In the genomic region with DNA sequence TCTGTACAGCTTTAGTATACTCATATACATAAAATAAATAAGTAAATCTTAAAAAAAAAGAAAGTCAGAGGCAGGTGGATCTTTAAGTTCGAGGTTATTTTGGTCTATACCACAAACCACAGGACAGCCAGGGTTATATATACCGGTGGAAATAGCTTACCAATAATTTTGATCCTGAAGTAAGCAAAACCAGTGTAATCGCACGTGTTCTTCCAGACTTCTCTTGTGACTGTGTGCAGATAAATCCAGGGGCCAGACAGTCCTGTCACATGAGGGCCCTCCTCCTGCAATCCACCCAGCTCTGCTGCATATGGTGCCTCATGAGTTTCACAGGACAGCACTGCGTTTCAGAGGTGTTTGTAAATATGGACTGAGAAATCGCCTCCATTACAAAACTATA, we compare ENCODE assay signal across 18 mouse cellular contexts. TPM values are rescaled to one million over a fixed set of nuclear protein-coding genes. Genes with fewer than 3 reads are reported as not detected.
"Had no signal": no experiment of that assay in that cellular context is flagged by ENCODE, and none has a peak within 500 bp of the region (broad histone marks: within the 10 kb centered on the region; RNA-seq: fewer than 3 reads in every experiment).

No protein-coding gene starts in this region.

- H3K9me3 ChIP-seq: limb, embryonic 10.5 days; liver, embryonic 12.5 days; liver, embryonic 15.5 days; midbrain, embryonic 12.5 days; midbrain, embryonic 15.5 days; neural tube, embryonic 13.5 days had no signal

- DNase-seq: kidney, postnatal 14 days; liver; retina, postnatal 1 day; right cerebral cortex, postnatal 25 days; thymus, adult 2 months; thymus, postnatal 14 days; thymus, postnatal 4 days had no signal

- H3K27me3 ChIP-seq: limb, embryonic 13.5 days; liver, embryonic 12.5 days; liver, embryonic 15.5 days; midbrain, embryonic 12.5 days; neural tube, embryonic 13.5 days had no signal

- H3K27ac ChIP-seq: limb, embryonic 10.5 days; limb, embryonic 13.5 days; liver, embryonic 12.5 days; liver, embryonic 15.5 days; macrophage; midbrain, embryonic 12.5 days; midbrain, embryonic 15.5 days; neural tube, embryonic 13.5 days; stomach, postnatal 0 days had no signal

- H3K9ac ChIP-seq: liver, embryonic 15.5 days; neural tube, embryonic 13.5 days had no signal

RNA-seq across cellular contexts. Expression of gene Togaram2, which starts 9.6 kb away (rescaled TPM):
- total RNA-seq: megakaryocyte, adult 5-6 weeks; neutrophil, adult 5-6 weeks had no signal
- polyA plus RNA-seq: limb, embryonic 10.5 days; liver, embryonic 15.5 days; macrophage had no signal
